Mouse (Mus musculus) heart, postnatal 25 days (tissue): Measurements from ENCODE around the gene Amigo1. TPM values are rescaled to one million over a fixed set of nuclear protein-coding genes. Genes with fewer than 3 reads are reported as not detected.

Experiments used
- DNase-seq: peaks from one replicate; pipeline ENCODE4 v3.0.0; 2022; ENCODE audit warnings: low spot score
- intact Hi-C: fragments of 180-260 bp; cut with DNase I; formaldehyde crosslinking; loops from one replicate; pipeline ENCODE4 v1.15.1; 2025
- total RNA-seq, 2 experiments: library from RNA; stranded (reverse); gene quantifications; 2 replicates each; pipeline ENCODE4 v1.2.3; 2021

The Amigo1 gene
- total RNA-seq, 2 experiments from 2014 or later, result 12.2 to 12.5 TPM

DNA sequence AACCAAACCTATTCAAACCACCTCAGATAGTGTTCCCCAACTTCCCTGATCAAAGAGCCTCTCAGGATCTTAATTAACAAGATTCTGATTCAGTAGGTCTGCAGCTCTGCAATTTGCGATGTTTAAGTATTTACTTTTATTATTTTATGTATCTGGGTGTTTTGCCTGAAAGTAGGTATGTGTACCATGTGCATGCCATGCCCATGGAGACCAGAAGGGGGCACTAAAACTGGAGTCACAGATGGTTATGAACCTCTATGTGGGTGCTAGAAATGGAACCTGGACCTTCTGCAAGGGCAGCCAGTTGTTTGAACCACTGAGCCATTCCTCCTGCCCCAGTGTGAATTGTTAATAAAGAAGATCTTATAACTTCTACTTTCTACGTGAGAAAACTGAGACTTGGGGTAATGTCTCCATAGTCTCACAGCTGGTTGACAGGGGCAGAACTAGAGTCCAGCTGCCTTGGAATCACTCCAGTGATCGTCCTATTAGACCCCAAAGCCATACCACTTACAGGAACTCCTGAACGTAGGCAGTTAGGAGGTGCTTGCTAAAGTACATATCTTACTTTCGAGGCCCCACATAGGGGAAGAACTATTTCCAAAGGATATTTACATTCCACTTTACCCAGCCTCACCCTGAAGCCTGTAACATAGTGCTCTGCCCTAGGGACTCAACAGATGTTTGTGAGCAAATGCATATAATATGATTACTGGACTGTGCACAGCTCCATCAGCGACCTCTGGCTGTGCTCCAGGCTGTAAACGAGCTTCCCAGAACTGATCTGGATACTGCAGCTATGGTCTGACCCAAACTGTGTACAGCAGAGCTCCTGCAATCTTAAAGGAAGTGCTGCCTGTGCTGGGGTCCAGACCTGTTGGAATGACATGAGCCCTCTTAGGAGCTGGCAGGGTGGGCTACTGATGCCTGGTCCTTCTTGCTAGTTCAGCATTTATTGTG lies 7.1 kb upstream of the Amigo1 start:
- intact Hi-C loops, result no loop called here
- no peak for DNase-seq

DNA sequence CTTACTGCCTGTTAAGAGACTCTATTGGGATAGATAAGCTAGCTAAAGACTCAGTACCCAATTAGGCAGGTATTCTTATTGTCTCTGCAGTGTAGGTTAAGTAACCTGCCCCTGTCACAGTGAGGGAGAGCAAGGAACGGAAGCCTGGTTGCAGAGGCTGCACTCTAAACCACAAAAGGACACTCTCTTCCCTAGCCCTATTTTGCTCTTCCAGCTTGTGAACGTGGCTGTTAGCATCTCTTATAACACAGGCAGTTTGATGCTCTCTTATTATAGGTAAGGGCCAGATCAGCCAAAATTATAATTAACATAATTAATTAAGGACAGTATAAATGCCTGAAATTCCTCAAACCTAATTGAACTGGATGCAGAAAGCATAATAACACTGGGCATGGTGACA lies 5.6 kb upstream of the Amigo1 start:
- DNase-seq, result no peak
- intact Hi-C loops, result no loop called here

DNA sequence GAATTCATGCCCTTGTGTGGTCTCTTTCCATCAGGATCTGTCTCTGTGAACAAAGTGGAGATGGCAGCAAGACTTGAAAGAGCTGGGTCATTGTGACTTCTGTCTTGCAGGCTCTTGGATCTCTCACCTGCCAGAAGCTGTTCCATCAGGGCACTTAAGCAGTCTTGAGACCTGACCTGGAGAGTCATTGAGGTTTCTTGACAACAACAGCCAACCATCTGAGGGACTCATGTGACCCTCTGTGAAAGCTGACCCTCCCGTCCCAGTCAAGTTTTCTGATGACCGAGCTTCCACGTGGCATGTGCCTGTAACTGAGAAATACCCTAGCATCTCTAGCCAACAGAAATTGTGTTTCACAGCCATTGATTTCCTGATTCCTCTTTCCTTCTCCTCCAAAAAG lies 1.4 kb upstream of the Amigo1 start:
- intact Hi-C loops, result no loop called here
- no peak for DNase-seq

DNA sequence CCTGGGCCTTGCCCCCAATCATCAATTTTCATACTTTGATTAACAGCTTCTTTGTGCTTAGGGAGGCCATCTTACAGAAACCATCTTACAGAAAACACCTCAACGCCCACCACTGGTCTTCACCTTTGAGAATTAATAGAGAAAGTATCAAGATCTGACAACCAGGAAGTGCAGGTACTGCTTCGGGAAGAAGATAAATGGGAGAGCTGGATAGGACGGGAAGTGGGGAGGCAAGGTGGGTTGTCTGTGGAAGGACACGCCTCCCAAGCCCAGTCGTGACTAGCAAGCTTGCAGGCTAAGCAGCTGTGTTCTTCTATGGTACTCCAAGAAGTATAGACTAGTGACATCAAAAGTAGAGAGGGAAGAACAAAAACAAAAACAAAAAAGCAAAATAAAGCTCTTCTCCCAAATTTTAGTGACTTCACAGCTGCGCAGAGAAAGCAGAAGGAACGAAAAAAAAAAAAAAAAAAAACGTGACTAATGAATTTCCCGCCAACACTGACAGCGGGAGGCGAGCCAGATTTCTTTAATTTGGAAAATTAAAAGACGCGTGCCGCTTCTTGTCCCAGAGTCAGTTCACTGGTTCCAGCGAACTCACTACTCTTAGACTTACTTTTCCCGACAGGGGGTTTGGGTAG lies 556 bp upstream of the Amigo1 start:
- intact Hi-C loops, result loop anchor here (1.0 kb wide), 1 partner anchor 24 kb away; no protein-coding TSS in a partner anchor
- no peak for DNase-seq

DNA sequence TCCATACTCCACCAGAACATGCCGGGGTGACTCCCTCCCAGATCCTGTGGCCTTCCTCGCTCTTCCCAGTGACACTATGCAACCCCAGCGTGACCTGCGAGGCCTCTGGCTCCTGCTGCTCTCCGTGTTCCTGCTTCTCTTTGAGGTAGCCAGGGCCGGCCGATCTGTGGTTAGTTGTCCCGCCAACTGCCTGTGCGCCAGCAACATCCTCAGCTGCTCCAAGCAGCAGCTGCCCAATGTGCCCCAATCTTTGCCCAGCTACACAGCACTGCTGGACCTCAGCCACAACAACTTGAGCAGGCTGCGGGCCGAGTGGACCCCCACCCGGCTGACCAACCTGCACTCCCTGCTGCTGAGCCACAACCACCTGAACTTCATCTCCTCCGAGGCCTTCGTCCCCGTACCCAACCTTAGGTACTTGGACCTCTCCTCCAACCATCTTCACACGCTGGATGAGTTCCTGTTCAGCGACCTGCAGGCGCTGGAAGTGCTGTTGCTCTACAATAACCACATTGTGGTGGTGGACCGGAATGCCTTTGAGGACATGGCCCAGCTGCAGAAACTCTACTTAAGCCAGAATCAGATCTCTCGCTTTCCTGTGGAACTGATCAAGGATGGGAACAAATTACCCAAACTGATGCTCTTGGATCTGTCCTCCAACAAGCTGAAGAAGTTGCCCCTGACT lies 1.1 kb downstream of the Amigo1 start:
- intact Hi-C loops, result no loop called here
- DNase-seq, result no peak

DNA sequence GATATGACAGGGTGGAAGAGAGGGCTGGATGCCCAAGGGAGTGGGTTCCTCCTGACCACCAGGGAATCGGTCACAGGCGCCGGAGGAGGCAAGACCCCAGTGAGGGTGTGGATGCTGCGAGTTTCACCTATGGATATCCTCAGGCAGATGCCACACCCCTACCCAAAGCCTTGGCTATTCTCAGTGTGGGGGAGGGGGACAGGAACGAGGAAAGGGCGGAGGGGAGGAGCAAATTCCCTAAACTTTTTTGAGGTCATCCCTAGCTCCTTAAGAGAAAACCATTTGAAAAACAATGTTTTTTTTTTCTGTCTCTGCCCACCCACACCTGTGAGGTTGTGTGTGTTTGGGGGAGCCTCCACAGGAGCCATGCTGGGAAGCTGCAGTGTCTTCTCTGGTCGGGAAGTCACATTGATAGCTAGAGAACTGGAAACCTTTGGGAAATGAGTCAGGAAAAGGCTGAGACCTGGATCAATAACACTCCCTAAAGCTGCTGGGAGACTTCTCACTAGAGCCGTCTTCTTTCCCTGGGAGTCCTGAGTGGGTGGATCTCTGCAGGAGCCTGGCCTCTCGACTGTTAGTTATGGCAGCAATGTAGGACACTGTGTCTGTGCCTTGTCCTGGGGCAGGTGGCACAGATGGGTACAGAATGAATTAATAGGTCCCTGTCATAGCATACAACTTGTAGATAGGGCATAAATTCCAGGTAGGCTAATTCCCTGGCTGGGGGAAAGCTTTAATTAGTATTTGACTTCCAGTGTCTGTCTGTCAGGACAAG lies 2.8 kb downstream of the Amigo1 start:
- intact Hi-C loops, result no loop called here
- DNase-seq, result no peak

DNA sequence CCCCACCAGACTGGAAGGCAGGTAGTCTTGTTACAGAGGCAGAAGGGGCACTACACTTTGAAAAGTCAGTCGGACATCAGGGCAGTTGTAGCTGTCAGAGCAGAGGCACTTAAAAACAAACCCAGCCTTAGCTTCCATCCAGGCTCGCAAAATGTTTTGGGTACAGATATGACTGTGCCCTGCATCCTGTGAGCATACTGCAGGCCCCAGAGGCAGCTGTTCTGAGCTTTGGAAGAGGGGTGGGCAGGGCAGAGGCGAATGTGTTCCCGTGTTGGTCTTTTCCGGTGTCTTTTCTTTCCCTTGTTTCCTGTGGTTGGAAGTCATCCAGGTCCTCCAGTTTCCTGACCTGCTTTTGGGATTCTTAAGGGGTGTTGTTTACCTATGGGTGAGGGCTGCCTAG lies 3.8 kb downstream of the Amigo1 start:
- no peak for DNase-seq
- intact Hi-C loops, result no loop called here

DNA sequence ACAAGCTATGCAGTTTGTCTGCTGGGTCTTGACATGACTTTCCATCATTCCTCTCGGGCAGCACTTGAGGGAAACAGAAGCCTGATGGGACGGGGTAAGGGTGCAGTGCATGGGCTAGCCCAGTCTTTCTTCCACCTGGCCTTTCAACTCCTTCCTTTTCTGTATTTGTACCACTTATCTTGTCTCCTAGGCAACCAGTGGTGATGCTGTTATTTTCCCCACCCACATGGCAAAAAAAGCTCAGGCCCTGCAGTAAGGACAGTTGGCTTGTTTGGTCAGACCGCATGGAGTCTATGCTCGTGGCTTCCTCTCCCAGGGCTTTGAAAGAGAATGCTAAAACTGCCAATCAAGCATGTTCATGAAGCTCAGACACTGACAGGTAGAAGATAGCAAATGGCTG lies 7.6 kb downstream of the Amigo1 start:
- DNase-seq, result no peak
- intact Hi-C loops, result no loop called here

DNA sequence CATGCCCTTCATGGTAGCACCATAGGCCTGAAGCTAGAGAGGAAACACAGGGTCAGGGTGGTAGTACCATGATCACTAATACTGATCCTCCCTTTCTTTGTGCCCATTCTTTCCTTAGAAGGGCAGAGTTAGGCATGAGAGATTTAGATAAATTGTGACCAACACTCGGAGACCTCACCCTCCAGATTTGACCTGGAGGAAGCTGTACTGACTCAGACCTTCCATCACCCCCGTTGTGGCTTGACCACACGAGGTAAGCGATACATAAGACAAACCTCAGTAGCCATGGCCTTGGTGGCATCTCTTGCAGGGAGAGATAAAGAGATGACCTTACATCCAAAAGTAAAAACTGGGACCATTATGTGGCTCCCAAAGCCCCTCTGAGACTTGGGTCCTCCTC lies 9.2 kb downstream of the Amigo1 start:
- intact Hi-C loops, result no loop called here
- DNase-seq, result no peak

DNA sequence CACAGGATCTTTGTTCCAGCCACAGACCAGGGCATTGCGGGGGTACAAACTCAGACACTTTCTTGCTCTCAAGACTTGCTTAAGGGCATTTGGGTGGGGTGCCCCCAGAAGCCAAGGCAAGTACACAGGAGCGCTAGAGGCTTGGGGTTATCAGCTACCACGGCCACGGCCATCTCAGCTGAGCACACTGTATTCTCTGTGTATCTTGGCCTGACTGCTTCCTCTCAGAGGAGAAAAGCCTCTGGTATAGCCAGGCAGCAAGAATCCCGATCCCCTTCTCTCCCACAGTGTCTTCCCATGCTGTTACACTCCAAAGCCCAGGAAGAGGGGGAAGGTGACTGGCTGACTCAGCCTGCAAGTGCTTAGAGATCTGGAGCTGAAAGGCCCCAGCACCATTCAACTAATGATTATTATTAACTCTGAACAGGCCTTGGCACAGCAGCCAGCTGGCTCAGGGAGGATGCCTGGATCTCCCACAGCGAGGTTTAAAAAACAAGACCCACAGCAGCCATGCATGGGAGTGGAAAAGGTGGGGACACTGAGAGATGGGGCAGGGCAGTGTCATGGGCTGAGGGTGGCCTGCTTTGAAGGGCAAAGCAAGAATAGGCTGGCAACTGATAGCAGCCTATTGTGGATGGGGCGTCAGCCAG lies 9.9 kb downstream of the Amigo1 start:
- intact Hi-C loops, result no loop called here
- DNase-seq, result no peak

DNA sequence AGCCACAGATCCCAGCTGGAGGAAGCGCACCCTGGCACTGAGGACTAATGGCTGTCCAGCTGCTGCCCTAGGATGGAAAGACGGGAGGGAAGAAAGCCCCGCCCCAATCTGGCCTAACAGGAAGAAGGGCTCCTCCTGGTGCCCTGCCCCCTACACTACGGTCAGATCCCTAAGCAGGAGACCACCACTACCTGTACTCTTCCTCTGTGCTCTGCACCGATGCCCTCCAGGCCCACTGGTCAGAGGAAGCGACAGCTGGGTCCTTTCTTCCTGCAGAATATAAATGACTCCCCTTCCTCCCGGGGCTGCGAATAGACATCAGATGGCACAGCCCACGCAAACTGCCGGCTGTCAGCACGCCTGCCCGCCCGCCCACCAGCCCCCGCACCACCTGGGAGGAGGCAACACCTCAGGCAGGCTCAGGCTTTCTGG lies 10.9 kb downstream of the Amigo1 start:
- DNase-seq, result no peak
- intact Hi-C loops, result no loop called here

DNA sequence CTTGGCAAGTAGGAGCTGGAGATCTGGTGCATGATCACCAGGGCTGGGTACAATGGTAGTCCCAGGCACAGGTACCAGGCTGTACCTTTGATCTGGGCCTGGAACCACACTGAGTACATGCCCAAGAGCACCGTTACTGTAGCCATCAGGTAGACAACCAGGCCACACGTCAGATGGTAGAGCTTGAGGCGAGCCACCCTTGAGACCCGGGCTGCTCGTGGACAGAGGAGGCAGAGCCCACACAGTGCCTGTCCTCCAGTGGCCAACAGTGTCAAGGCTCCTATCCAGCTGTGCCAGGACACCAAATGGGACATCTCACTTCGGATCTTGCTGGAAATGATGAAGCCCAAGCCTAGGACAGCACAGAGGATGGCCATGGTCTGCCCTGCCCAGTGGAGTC lies 13.1 kb downstream of the Amigo1 start:
- intact Hi-C loops, result no loop called here
- no peak for DNase-seq

DNA sequence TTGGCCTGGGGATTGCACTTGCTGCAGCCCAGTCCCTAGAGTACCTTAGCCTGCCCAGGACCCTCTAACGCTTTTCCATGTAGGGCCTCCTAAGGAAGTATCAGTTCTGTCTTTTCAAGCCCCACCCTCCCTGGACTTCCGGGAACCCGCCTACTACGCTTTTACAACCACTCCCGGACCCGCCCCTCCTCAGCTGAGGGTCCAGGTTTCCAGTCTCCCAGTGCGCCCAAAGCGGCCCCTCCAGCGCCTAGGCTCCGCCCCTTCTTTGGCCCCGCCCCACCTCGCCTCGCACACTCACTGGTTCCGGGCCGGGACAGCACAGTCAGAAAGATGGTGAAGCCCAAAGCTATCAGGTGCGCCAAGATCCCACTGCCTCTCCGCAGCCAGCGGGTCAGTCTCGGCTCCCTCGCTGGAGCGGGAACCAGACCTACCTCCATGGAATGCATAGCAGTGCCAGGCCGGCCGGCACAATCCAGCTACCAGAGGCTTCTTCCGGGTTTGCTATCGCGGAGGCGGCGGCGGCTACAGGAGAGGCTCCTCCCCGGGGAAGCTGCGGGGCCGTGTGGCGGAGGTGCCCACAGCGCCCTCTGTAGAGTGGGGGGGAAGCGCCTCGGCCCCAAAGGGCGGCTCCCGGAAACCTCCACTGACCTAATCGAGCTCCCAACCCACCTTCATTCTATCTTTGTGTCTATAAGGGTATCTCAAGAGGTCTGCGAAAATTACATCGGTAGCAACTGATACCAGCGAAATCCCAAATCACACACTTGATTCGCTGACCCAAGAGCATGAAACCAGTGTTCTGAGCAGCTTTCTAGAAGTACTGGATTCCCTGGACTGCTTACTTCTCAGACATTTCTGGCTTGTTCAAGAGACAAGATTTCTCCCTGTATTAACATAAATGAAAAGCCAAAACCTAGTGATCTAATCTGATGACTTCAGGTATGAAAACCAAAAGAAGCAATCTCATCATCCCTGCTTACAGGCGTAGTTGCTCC lies 14.5 kb downstream of the Amigo1 start, which contains the start of gene Cyb561d1:
Gene Cyb561d1, minus strand, starts transcription at position 884 of the 995 bp plus-strand sequence.
- intact Hi-C loops, result loop anchor here (10.0 kb wide), 1 partner anchor 364 kb away; the partner anchor contains the start of gene Tmem167b
- DNase-seq, result peak; percentile 92

DNA sequence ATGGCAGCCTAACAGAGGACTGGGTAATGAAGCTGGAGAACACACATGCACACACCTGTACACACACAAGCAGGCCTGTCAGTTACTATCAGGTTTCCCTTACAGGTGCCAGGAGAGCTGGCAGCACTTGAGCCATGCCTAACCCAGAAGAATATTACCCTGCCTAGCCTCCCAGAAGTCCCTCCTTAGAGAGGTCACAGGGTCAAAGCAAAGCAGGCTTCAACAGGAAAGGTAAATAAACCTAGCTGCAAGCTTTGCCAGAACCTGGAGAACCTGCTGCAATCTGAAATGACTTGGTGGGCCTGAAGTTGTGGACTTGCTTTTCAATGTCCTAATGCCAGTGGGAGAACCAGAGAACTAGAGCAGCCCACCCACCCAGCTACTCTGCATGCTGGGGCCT lies 16.4 kb downstream of the Amigo1 start:
- no peak for DNase-seq
- intact Hi-C loops, result loop anchor here (10.0 kb wide), 1 partner anchor 362 kb away; the partner anchor contains the start of gene Tmem167b

DNA sequence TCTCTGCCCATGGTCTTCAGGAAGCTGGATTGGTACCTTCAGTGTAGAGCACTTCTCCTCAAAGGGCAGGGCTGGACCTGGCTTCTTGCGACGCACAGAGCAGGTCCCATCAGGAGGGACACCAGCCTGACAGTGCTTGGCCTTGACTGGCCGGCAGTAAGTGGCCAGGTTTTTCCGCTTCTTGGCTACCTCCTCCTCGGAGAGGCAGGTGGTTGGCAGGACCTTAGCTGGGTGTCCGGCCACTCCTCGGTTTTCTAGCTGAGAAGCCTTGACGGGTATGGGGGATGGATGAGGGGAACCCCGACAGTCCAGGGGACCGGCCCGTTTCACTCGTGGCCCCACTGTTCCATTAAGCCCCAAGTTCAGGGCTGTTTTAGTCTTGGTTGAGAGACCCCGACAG lies 17.1 kb downstream of the Amigo1 start:
- intact Hi-C loops, result loop anchor here (10.0 kb wide), 1 partner anchor 362 kb away; the partner anchor contains the start of gene Tmem167b
- DNase-seq, result no peak

DNA sequence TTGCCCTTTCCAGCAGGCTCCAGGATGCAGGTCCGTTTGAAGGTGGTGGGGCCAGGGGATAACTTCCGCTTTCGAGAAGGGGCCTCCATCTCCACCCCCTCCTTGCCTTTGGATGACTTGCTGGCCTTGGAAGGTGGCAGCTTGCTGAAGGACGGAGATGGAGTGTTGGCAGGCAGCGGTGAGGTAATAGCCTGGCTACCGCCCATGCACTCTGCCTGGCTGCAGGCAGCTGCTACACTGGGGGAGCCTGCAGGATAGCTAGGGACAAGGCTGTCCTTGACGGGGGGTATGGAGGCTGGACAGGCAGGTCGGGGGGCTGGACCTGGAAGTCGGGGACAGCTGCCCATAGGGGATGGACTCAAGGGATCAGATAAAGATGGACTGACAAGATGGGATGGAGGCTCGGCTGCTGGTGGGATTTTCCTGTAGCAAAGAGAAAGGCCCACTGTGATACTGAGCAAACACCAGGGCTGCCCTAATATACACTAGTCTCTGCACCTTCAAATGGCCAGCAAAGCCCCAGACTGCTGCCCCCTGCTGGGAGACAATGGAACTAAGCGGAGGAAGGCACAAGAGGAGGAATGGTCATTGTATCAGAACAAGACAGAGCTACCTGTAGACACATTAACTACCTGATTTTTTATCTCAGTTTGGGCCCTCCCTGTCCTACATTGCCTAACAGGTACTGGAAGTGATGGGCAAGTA lies 17.6 kb downstream of the Amigo1 start:
- intact Hi-C loops, result loop anchor here (1.0 to 10.0 kb wide), 2 partner anchors 39 to 361 kb away; partner anchors contain the start of gene Tmem167b
- no peak for DNase-seq

DNA sequence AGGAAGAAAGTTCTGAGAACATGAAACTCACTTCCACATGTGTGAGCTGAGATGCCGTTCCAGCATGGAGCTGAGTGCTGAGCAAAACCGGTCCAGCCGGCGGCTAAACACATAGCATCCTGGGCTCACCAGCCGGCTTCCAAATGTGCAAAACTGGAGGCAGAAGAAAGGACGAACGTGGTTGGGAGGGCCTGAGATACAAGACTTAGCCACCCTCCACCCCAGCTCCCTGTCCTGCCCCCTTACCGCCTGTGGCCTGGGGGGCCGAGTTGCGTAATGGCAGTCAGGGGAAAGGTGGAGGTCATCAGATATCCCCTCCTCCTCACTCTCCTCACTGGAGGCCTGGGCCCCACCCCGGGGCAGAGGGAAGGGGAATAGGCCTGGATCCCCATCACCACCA lies 18.3 kb downstream of the Amigo1 start:
- intact Hi-C loops, result loop anchor here (1.0 to 10.0 kb wide), 2 partner anchors 40 to 360 kb away; partner anchors contain the start of gene Tmem167b

More for the DNA sequence above, 18.3 kb downstream of the Amigo1 start:
- no peak for DNase-seq
